Mouse (Mus musculus): ENCODE results near the gene Tubb4a.
"Not testable (repeated sequence)": the region's sequence is repeated elsewhere in the genome, so short reads cannot be mapped to it uniquely, and the experiment has no call there.

Tubb4a gene

GRCm38 (mm10) chr17:57087049-57087832 is at the start of gene Tubb4a:
Tubb4a (minus strand) TSS chr17:57087782.
- no peak for DNase-seq (ENCODE audit: low read depth)

- DNase-seq (ENCODE audit: low read depth): no peak
Measured at GRCm38 (mm10) chr17:57135635-57136034, 48.1 kb upstream of the Tubb4a start.

GRCm38 (mm10) chr17:57134693-57135092 is 47.1 kb upstream of the Tubb4a start:
- DNase-seq (ENCODE audit: low read depth): no peak

GRCm38 (mm10) chr17:57134021-57134420 is 46.4 kb upstream of the Tubb4a start:
- DNase-seq (ENCODE audit: low read depth): not testable (repeated sequence)

- DNase-seq (ENCODE audit: low read depth): peak; percentile 90
Measured at GRCm38 (mm10) chr17:57131793-57132192, 44.2 kb upstream of the Tubb4a start.

- peak; percentile 26 for DNase-seq (ENCODE audit: low read depth)
Measured at GRCm38 (mm10) chr17:57125853-57126622, 38.5 kb upstream of the Tubb4a start.

- no peak for DNase-seq (ENCODE audit: low read depth)
Measured at GRCm38 (mm10) chr17:57124792-57125191, 37.2 kb upstream of the Tubb4a start.

- DNase-seq (ENCODE audit: low read depth): no peak
Measured at GRCm38 (mm10) chr17:57123192-57124118, 35.9 kb upstream of the Tubb4a start.

GRCm38 (mm10) chr17:57121856-57122255 is 34.3 kb upstream of the Tubb4a start:
- DNase-seq (ENCODE audit: low read depth): peak; percentile 47

GRCm38 (mm10) chr17:57118524-57119349 is 31.2 kb upstream of the Tubb4a start:
- no peak for DNase-seq (ENCODE audit: low read depth)

- DNase-seq (ENCODE audit: low read depth): no peak
Measured at GRCm38 (mm10) chr17:57116801-57117200, 29.2 kb upstream of the Tubb4a start.

- peak; percentile 75 for DNase-seq (ENCODE audit: low read depth)
Measured at GRCm38 (mm10) chr17:57112768-57113474, 25.3 kb upstream of the Tubb4a start.

GRCm38 (mm10) chr17:57110005-57110404 is 22.4 kb upstream of the Tubb4a start:
- no peak for DNase-seq (ENCODE audit: low read depth)

- peak; percentile 85 for DNase-seq (ENCODE audit: low read depth)
Measured at GRCm38 (mm10) chr17:57108666-57109171, 21.1 kb upstream of the Tubb4a start.

- DNase-seq (ENCODE audit: low read depth): no peak
Measured at GRCm38 (mm10) chr17:57108040-57108665, 20.6 kb upstream of the Tubb4a start.

GRCm38 (mm10) chr17:57107064-57107463 is 19.5 kb upstream of the Tubb4a start:
- no peak for DNase-seq (ENCODE audit: low read depth)

- DNase-seq (ENCODE audit: low read depth): no peak
Measured at GRCm38 (mm10) chr17:57106035-57106368, 18.4 kb upstream of the Tubb4a start.

- DNase-seq (ENCODE audit: low read depth): peak; percentile 79
Measured at GRCm38 (mm10) chr17:57105181-57106034, 17.8 kb upstream of the Tubb4a start, which contains the start of gene Tnfsf9. Tnfsf9 (plus strand) TSS chr17:57105325.

- DNase-seq (ENCODE audit: low read depth): no peak
Measured at GRCm38 (mm10) chr17:57104496-57104895, 16.9 kb upstream of the Tubb4a start.

Data from 416B (cell line).